Mouse (Mus musculus): ENCODE measurements around the gene Epha3. TPM values are rescaled to one million over a fixed set of nuclear protein-coding genes. Genes with fewer than 3 reads are reported as not detected.

The Epha3 gene
- polyA plus RNA-seq (2012; rRNA removed) (0.21 and 0.38 TPM in 2 replicates), polyA plus RNA-seq (2014; fragmentation: Nextera tagmentation; extraction: Ambion mirVana) (0.58 and 0.82 TPM in 2 replicates)

DNA sequence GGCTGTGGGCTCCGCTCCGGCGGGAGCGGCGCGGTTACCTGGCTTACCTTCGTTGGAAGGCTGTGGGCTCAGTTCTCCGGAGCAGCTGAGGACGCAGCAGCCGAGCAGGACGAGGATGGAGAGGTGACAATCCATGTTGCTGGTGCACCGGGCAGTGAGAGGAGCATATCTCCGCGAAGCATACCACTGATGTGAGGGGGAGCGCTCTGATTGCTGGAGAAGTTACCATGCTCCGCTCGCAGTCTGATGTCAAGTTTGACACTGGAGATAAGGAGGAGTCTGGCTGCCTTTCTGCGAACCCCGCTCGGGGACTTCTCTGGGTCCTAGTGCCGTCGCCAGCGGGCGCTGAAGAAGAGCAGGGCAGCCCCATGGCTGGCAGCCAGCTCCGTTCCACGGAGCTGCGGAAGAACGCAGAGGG is at the start of gene Epha3:
Gene Epha3 (minus strand): TSS at position 263 of the 418 bp plus-strand sequence.
- Histone ChIP-seq H3K36me3 (replicated peaks; ENCODE audit: control insufficient read depth, insufficient read depth, low read depth) (no peaks in the 10 kb centered on the region), H3K4me3 (ENCODE audit: insufficient read depth in 1 of 2, low read depth in 2 of 2, low read length in 2 of 2) (peak within 1 kb of the TSS; percentile 33 to 48), H3K9ac (replicated peaks) (no peak within 1 kb of the TSS), H3K4me2 (ENCODE audit: low read depth) (peak within 1 kb of the TSS; percentile 46), H3K27me3 (ENCODE audit: control insufficient read depth, insufficient read depth, low read length) (no peaks in the 10 kb centered on the region; the same call in 1 of the 2 replicates), H3K4me1 (replicated peaks; ENCODE audit: control insufficient read depth in 2 of 2, insufficient read depth in 2 of 2, low read length in 1 of 2) (no peaks in the 10 kb centered on the region), H3K9me3 (ENCODE audit: control insufficient read depth, low read length) (no peaks in the 10 kb centered on the region), H3K27ac (no peak within 1 kb of the TSS)
- DNase-seq (ENCODE audit: low read depth in 3 of 3, low spot score in 3 of 3) (peak in 1 of 3 experiments; percentile 7), ATAC-seq (ENCODE audit: insufficient read depth) (peak; percentile 23; the same call in 1 of the 2 replicates)
- TF ChIP-seq EP300 (IDR thresholded peaks at IDR 0.05; ENCODE audit: low read depth) (no peak), CTCF (IDR thresholded peaks at IDR 0.05; ENCODE audit: low read depth) (no peak)
- under 1% methylated on average over 28 of the region's 28 CpGs for WGBS (ENCODE audit: insufficient replicate concordance)

DNA sequence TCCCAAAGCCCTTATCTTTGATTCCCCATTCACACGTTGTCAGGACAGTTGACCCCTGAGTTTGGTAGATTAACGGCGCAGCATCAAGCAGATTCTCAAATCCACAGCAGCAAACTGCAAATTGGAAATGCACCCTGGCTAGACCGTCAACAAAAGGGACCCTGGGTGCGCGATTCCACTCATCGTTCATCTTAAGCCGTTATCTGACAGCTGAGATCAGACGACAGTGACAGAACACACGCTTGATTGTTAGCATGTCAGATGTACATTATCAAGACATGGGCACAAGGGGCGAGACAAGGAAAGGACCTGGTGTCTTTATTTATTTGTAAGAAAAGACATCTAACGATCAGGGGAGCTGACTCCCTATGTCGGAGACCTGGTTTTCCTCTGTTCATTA is 39.5 kb upstream of the Epha3 start:
- TF ChIP-seq CTCF (IDR thresholded peaks at IDR 0.05; ENCODE audit: low read depth) (no peak), EP300 (IDR thresholded peaks at IDR 0.05; ENCODE audit: low read depth) (no peak)
- Histone ChIP-seq H3K36me3 (replicated peaks; ENCODE audit: control insufficient read depth, insufficient read depth, low read depth) (no peaks in the 10 kb centered on the region), H3K27ac (no peak overlapping the region), H3K9me3 (ENCODE audit: control insufficient read depth, low read length) (no peaks in the 10 kb centered on the region), H3K27me3 (ENCODE audit: control insufficient read depth, insufficient read depth, low read length) (no peaks in the 10 kb centered on the region), H3K4me1 (replicated peaks; ENCODE audit: control insufficient read depth in 2 of 2, insufficient read depth in 2 of 2, low read length in 1 of 2) (no peaks in the 10 kb centered on the region), H3K9ac (replicated peaks) (no peak overlapping the region), H3K4me3 (ENCODE audit: insufficient read depth in 1 of 2, low read depth in 2 of 2, low read length in 2 of 2) (no peak overlapping the region), H3K4me2 (ENCODE audit: low read depth) (no peak overlapping the region)
- ATAC-seq (ENCODE audit: insufficient read depth) (no peak), DNase-seq (ENCODE audit: low read depth in 3 of 3, low spot score in 3 of 3) (no peak)
- 61% methylated on average over 13 of the region's 13 CpGs for WGBS (ENCODE audit: insufficient replicate concordance)

DNA sequence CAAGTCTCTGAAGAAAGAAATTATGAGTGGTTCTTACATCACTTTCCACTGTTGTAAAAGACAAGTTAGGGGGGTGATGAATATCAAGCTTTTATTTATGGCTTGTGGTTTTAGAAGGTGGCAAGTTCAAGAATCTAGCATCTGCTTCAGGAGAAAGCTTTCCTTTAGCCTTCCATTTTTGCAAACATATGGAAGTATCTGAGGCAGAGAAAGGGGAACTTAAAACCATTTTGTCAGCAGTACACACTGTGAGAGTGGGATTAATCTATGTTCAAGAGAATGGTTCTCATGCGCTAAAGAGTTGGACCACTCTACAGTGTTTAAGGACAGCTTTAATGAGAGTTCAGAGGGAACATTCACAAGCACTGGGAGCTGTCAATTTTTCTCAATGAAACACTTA is 17.2 kb upstream of the Epha3 start:
- TF ChIP-seq EP300 (IDR thresholded peaks at IDR 0.05; ENCODE audit: low read depth) (no peak), CTCF (IDR thresholded peaks at IDR 0.05; ENCODE audit: low read depth) (no peak)
- Histone ChIP-seq H3K27ac (no peak overlapping the region), H3K4me2 (ENCODE audit: low read depth) (no peak overlapping the region), H3K4me3 (ENCODE audit: insufficient read depth in 1 of 2, low read depth in 2 of 2, low read length in 2 of 2) (no peak overlapping the region), H3K36me3 (replicated peaks; ENCODE audit: control insufficient read depth, insufficient read depth, low read depth) (no peaks in the 10 kb centered on the region), H3K9ac (replicated peaks) (no peak overlapping the region), H3K9me3 (ENCODE audit: control insufficient read depth, low read length) (no peaks in the 10 kb centered on the region), H3K4me1 (replicated peaks; ENCODE audit: control insufficient read depth in 2 of 2, insufficient read depth in 2 of 2, low read length in 1 of 2) (no peaks in the 10 kb centered on the region), H3K27me3 (ENCODE audit: control insufficient read depth, insufficient read depth, low read length) (no peaks in the 10 kb centered on the region)
- no peak for ATAC-seq (ENCODE audit: insufficient read depth)
- WGBS (ENCODE audit: insufficient replicate concordance): 79% methylated on average over 1 of the region's 1 CpGs
- DNase-seq (ENCODE audit: low read depth in 3 of 3, low spot score in 3 of 3): no peak

DNA sequence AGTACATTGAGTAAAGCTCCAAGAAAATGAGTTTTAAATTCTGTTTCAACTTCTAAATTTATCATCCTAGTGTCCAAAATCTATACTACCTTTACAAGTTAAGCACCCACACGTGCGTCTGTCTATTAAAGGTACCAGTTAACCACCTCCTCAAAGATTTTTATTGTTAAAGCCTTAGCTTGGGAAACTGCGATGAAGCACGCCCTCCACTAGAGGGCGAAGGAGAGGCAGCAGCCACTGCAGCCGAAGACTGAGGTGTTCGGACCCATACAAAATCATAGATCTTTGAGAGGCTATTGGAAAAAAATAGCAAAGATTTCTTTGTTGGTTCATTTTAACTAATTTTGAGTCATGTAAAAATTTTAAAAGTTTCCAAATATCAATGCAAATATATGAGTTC is 8.3 kb upstream of the Epha3 start:
- peak; percentile 74 for TF ChIP-seq CTCF (IDR thresholded peaks at IDR 0.05; ENCODE audit: low read depth)
- no peak for TF ChIP-seq EP300 (IDR thresholded peaks at IDR 0.05; ENCODE audit: low read depth)
- Histone ChIP-seq H3K9ac (replicated peaks) (no peak overlapping the region), H3K36me3 (replicated peaks; ENCODE audit: control insufficient read depth, insufficient read depth, low read depth) (no peaks in the 10 kb centered on the region), H3K4me3 (ENCODE audit: insufficient read depth in 1 of 2, low read depth in 2 of 2, low read length in 2 of 2) (no peak overlapping the region), H3K27ac (no peak overlapping the region), H3K4me1 (replicated peaks; ENCODE audit: control insufficient read depth in 2 of 2, insufficient read depth in 2 of 2, low read length in 1 of 2) (no peaks in the 10 kb centered on the region), H3K9me3 (ENCODE audit: control insufficient read depth, low read length) (no peaks in the 10 kb centered on the region), H3K27me3 (ENCODE audit: control insufficient read depth, insufficient read depth, low read length) (no peaks in the 10 kb centered on the region), H3K4me2 (ENCODE audit: low read depth) (no peak overlapping the region)
- DNase-seq (ENCODE audit: low read depth in 3 of 3, low spot score in 3 of 3) (no peak), ATAC-seq (ENCODE audit: insufficient read depth) (no peak)
- 9% methylated on average over 7 of the region's 7 CpGs for WGBS (ENCODE audit: insufficient replicate concordance)

DNA sequence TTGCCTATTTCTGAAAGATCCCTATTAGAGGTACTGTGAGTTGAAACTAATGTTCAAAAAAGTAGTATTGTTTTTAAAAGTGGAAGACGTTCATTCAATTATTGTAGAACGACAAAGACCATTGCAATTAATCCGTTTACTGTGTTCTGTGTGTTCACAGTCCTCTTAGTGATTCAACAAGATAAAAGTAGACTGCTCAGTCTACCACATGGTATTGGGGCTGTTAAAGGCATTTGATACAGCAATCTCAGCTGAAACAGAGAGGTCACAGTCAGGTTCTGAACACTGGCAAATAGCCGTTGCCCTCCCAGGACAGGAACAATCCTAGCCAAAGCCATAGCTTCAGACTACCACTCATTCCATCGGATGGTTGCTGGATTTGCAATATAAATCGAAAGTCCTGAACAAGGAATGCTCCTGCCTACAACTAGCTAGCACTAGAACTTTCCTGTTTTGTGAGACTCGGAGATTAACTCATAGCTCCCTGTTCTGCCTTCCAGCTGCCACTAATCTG is 545 bp upstream of the Epha3 start:
- ATAC-seq (ENCODE audit: insufficient read depth) (no peak), DNase-seq (ENCODE audit: low read depth in 3 of 3, low spot score in 3 of 3) (no peak)
- Histone ChIP-seq H3K4me1 (replicated peaks; ENCODE audit: control insufficient read depth in 2 of 2, insufficient read depth in 2 of 2, low read length in 1 of 2) (no peaks in the 10 kb centered on the region), H3K4me3 (ENCODE audit: insufficient read depth in 1 of 2, low read depth in 2 of 2, low read length in 2 of 2) (peak overlapping the region in 1 of 2 experiments; percentile 48; a peak in 3 of 4 replicates), H3K9me3 (ENCODE audit: control insufficient read depth, low read length) (no peaks in the 10 kb centered on the region), H3K36me3 (replicated peaks; ENCODE audit: control insufficient read depth, insufficient read depth, low read depth) (no peaks in the 10 kb centered on the region), H3K4me2 (ENCODE audit: low read depth) (peak overlapping the region; percentile 46), H3K27me3 (ENCODE audit: control insufficient read depth, insufficient read depth, low read length) (no peaks in the 10 kb centered on the region; the same call in 1 of the 2 replicates), H3K9ac (replicated peaks) (no peak overlapping the region), H3K27ac (no peak overlapping the region)
- 23% methylated on average over 7 of the region's 7 CpGs for WGBS (ENCODE audit: insufficient replicate concordance)
- TF ChIP-seq EP300 (IDR thresholded peaks at IDR 0.05; ENCODE audit: low read depth) (no peak), CTCF (IDR thresholded peaks at IDR 0.05; ENCODE audit: low read depth) (no peak)

Data from liver, embryonic 14.5 days (tissue).